Mouse (Mus musculus) heart, embryonic 16.5 days (tissue): ENCODE results near the gene Tub. TPM values are rescaled to one million over a fixed set of nuclear protein-coding genes. Genes with fewer than 3 reads are reported as not detected.

ENCODE experiments used
- ATAC-seq: fragments of 200-750 bp; cut with Nextera tagmentation; replicated peaks from 2 replicates; pipeline ENCODE4 v1.8.0; 2017; ENCODE audit warnings: moderate number of reproducible peaks; ENCODE audit not compliant: insufficient read depth, low FRiP score; ENCODE audit errors: extremely low read depth
- H3K27ac ChIP-seq: fragments of 300-500 bp; sonication (generic); 2 replicates; pipeline ENCODE4 v1.5.1; 2014; ENCODE audit warnings: mild to moderate bottlenecking, low read length, control low read depth, moderate library complexity
- H3K27me3 ChIP-seq: fragments of 300-500 bp; sonication (generic); 2 replicates; pipeline ENCODE4 v1.6.1; 2014; ENCODE audit warnings: low read length, mixed read lengths; ENCODE audit not compliant: control insufficient read depth, insufficient read depth
- H3K36me3 ChIP-seq: fragments of 300-500 bp; sonication (generic); 2 replicates; pipeline ENCODE4 v1.6.1; 2014; ENCODE audit not compliant: control insufficient read depth, insufficient read depth
- H3K4me1 ChIP-seq: fragments of 300-500 bp; sonication (generic); 2 replicates; pipeline ENCODE4 v1.6.1; 2014; ENCODE audit warnings: low read length, mixed read lengths; ENCODE audit not compliant: control insufficient read depth, insufficient read depth
- H3K4me2 ChIP-seq: fragments of 300-500 bp; sonication (generic); 2 replicates; pipeline ENCODE4 v1.6.1; 2014; ENCODE audit warnings: low read depth, mild to moderate bottlenecking, control low read depth, low read length
- H3K4me3 ChIP-seq: fragments of 300-500 bp; sonication (generic); 2 replicates; pipeline ENCODE4 v1.5.1; 2014; ENCODE audit warnings: mild to moderate bottlenecking, control low read depth, low read length
- H3K9ac ChIP-seq: fragments of 300-500 bp; sonication (generic); 2 replicates; pipeline ENCODE4 v1.6.1; 2014; ENCODE audit warnings: low read length, control low read depth
- H3K9me3 ChIP-seq: fragments of 300-500 bp; sonication (generic); replicated peaks from 2 replicates; pipeline ENCODE4 v1.6.1; 2016; ENCODE audit warnings: low read length; ENCODE audit not compliant: control insufficient read depth
- WGBS: fragments of 180-500 bp; shearing (Covaris S2); extraction: QIAGEN DNeasy Blood & Tissue Kit; methylation state at CpG from one replicate; pipeline ENCODE4 v1.1.7; 2014; 5-methylcytosine and 5-hydroxymethylcytosine counted together
- polyA plus RNA-seq: library from polyadenylated mRNA; unstranded; fragments of >200 nt; fragmentation: Nextera tagmentation; extraction: Ambion mirVana; gene quantifications from 2 replicates; pipeline ENCODE4 v1.2.1, GENCODE M21; 2015

Tub gene
- polyA plus RNA-seq, 1 experiment from 2014 or later: 0.76 TPM

GRCm38 (mm10) chr7:109000315-109000954 is 50.3 kb downstream of the Tub start:
- Histone ChIP-seq H3K4me3 (no peak overlapping the region), H3K27ac (no peak overlapping the region), H3K9me3 (no peaks in the 10 kb centered on the region), H3K27me3 (peaks cover 1% of the 10 kb centered on the region), H3K4me1 (no peaks in the 10 kb centered on the region), H3K36me3 (no peaks in the 10 kb centered on the region), H3K4me2 (no peak overlapping the region), H3K9ac (no peak overlapping the region)
- no peak for ATAC-seq
- 39% methylated on average over 4 of the region's 4 CpGs for WGBS

DNA sequence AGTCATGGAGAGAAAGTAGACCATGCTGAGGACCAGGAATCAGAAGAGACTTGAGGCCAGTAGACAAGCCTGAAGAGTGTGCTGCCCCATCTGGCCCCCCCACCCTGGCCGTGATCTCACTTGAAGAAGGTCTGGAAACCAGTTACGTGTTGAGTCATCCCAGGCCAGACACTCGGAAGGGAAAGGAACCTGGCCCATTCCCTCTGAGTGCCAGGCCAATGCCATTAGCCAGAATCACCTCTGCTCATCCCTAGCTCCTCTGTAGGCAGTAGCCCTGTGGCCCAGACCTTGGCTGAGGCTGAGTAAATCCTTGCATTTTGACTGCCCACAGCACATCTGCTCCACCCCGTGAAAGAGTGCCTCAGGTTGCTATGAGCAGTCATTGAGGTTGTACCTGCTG is 51.8 kb downstream of the Tub start:
- Histone ChIP-seq H3K4me2 (no peak overlapping the region), H3K27ac (no peak overlapping the region), H3K36me3 (no peaks in the 10 kb centered on the region), H3K9ac (no peak overlapping the region), H3K9me3 (no peaks in the 10 kb centered on the region), H3K4me1 (no peaks in the 10 kb centered on the region), H3K27me3 (peaks cover 6% of the 10 kb centered on the region), H3K4me3 (no peak overlapping the region)
- WGBS: 74% methylated on average over 4 of the region's 4 CpGs
- no peak for ATAC-seq

DNA sequence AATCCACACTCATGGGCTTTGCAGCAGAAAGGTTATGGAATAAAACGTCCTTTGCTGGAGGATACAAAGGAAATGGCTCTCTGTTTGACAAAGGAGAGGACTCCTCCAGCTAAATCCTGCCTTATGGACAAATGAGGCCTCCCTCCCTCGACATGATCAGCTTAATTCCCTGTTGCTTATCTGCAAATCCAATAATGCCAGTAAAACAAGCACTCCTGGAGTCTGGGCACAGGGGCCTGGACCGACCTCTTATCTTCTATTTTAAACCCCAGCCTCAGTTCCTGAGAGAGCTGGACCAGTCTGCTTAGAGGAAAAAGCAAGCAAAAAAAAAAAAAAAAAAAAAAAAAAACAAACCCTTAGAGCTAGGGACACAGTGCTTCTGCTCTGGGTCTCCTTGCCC is 53.5 kb downstream of the Tub start:
- no peak overlapping the region for H3K4me2 ChIP-seq
- H3K27me3 ChIP-seq: peaks cover 7% of the 10 kb centered on the region
- no peak overlapping the region for H3K9ac ChIP-seq
- no peaks in the 10 kb centered on the region for H3K36me3 ChIP-seq
- H3K9me3 ChIP-seq: no peaks in the 10 kb centered on the region
- 19% methylated on average over 3 of the region's 3 CpGs for WGBS
- no peaks in the 10 kb centered on the region for H3K4me1 ChIP-seq
- H3K27ac ChIP-seq: no peak overlapping the region
- ATAC-seq: no peak
- no peak overlapping the region for H3K4me3 ChIP-seq

- H3K4me1 ChIP-seq: no peaks in the 10 kb centered on the region
- H3K27ac ChIP-seq: no peak overlapping the region
- no peak overlapping the region for H3K9ac ChIP-seq
- H3K27me3 ChIP-seq: peaks cover 50% of the 10 kb centered on the region
- ATAC-seq: no peak
- H3K4me2 ChIP-seq: no peak overlapping the region
- H3K4me3 ChIP-seq: no peak overlapping the region
- no peaks in the 10 kb centered on the region for H3K9me3 ChIP-seq
- H3K36me3 ChIP-seq: no peaks in the 10 kb centered on the region
- WGBS: 76% methylated on average over 1 of the region's 1 CpGs
Measured at GRCm38 (mm10) chr7:109009260-109009659, 59.1 kb downstream of the Tub start.

GRCm38 (mm10) chr7:109010720-109011595 is 60.8 kb downstream of the Tub start:
- no peaks in the 10 kb centered on the region for H3K9me3 ChIP-seq
- no peak for ATAC-seq
- H3K27me3 ChIP-seq: peaks cover 44% of the 10 kb centered on the region
- H3K4me2 ChIP-seq: peak overlapping the region; percentile 77
- WGBS: 2% methylated on average over 79 of the region's 82 CpGs
- no peaks in the 10 kb centered on the region for H3K36me3 ChIP-seq
- H3K4me1 ChIP-seq: no peaks in the 10 kb centered on the region
- peak overlapping the region; percentile 55 for H3K9ac ChIP-seq
- H3K27ac ChIP-seq: no peak overlapping the region
- peak overlapping the region; percentile 58 for H3K4me3 ChIP-seq

GRCm38 (mm10) chr7:109011596-109012180 is 61.5 kb downstream of the Tub start:
- Histone ChIP-seq H3K36me3 (no peaks in the 10 kb centered on the region), H3K27me3 (peaks cover 44% of the 10 kb centered on the region), H3K27ac (no peak overlapping the region), H3K4me2 (no peak overlapping the region; the same call in 1 of the 2 replicates), H3K4me1 (no peaks in the 10 kb centered on the region), H3K4me3 (no peak overlapping the region), H3K9me3 (no peaks in the 10 kb centered on the region), H3K9ac (no peak overlapping the region)
- ATAC-seq: no peak
- 59% methylated on average over 8 of the region's 8 CpGs for WGBS

GRCm38 (mm10) chr7:109012575-109012974 is 62.4 kb downstream of the Tub start:
- no peak overlapping the region for H3K9ac ChIP-seq
- no peaks in the 10 kb centered on the region for H3K36me3 ChIP-seq
- no peak overlapping the region for H3K27ac ChIP-seq
- H3K9me3 ChIP-seq: no peaks in the 10 kb centered on the region
- H3K27me3 ChIP-seq: peaks cover 44% of the 10 kb centered on the region
- no peak overlapping the region for H3K4me3 ChIP-seq
- 89% methylated on average over 1 of the region's 1 CpGs for WGBS
- H3K4me1 ChIP-seq: no peaks in the 10 kb centered on the region
- H3K4me2 ChIP-seq: no peak overlapping the region
- no peak for ATAC-seq

DNA sequence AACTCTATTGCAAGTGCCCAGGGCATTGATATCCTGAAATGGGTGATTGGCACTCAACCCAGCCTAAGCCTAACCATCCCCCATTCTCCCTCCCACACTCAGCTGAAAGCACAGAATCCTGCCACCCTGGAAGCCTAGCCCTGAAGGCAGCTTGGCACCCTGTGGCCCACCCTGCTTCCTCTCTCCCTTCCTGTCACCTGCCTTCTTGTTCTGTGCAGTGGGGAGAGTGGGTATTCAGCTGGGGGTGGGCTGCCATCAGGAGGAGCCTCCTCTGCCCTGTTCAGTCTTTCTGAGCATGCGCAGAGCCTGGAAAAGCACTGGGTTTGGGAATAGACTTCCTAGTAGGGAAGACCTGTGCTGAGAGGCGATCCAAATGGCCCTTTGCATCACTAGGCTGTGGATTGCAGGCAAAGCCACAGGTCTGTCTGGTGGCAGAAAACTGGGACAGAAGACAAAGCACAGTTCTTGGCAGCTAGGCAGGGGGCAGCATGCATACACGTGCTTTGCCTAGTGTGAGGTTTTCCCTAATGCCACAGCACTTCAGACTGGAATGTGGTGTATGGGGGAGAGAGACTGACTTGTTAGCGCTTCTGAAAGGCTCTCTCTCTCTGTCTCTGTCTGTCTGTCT is 63.0 kb downstream of the Tub start:
- WGBS: 24% methylated on average over 4 of the region's 4 CpGs
- ATAC-seq: no peak
- Histone ChIP-seq H3K36me3 (no peaks in the 10 kb centered on the region), H3K4me2 (no peak overlapping the region), H3K9me3 (no peaks in the 10 kb centered on the region), H3K27me3 (peaks cover 44% of the 10 kb centered on the region), H3K27ac (no peak overlapping the region), H3K4me1 (no peaks in the 10 kb centered on the region), H3K9ac (no peak overlapping the region), H3K4me3 (no peak overlapping the region)
